ENCODE assay signal across 9 mouse cellular contexts in genomic region chr4:49321903-49322635, GRCm38 (mm10).
DNase-seq lines count a peak whose midpoint lies in the region; ATAC-seq and TF ChIP-seq lines count a peak whose summit lies in the region.
"Had no signal": no experiment of that assay in that cellular context is flagged by ENCODE, and none has a peak within 500 bp of the region (broad histone marks: within the 10 kb centered on the region; RNA-seq: fewer than 3 reads in every experiment).

No protein-coding gene starts in this region.

- H3K9me3 ChIP-seq in kidney, postnatal 0 days (replicated peaks; ENCODE audit: low read length), result no peaks in the 10 kb centered on the region
- no peaks in the 10 kb centered on the region for H3K9me3 ChIP-seq in ES-E14 (ENCODE audit: control insufficient read depth, insufficient read depth, low read depth, low read length)
- H3K9me3 ChIP-seq in hindbrain, postnatal 0 days (ENCODE audit: low read length), result no peaks in the 10 kb centered on the region
- H3K9me3 ChIP-seq: megakaryocyte, embryonic 14.5 days had no signal

- no peak overlapping the region for H3K27ac ChIP-seq in kidney, postnatal 0 days
- no peak overlapping the region for H3K27ac ChIP-seq in ES-E14 (ENCODE audit: insufficient read depth, low read depth, low read length, poor library complexity, severe bottlenecking)
- no peak overlapping the region for H3K27ac ChIP-seq in hindbrain, postnatal 0 days

- in situ Hi-C loops in ES-E14 (cut with MboI; ENCODE audit: low sequenced_read_pairs in 2 of 2, unreplicated experiment in 2 of 2), result loop anchor here in 1 of 2 experiments (10.0 kb wide), 1 partner anchor 547 kb away; no protein-coding TSS in a partner anchor

- no peak overlapping the region for H3K4me2 ChIP-seq in kidney, postnatal 0 days (ENCODE audit: low read length)
- H3K4me2 ChIP-seq in hindbrain, postnatal 0 days (ENCODE audit: low read depth, low read length), result no peak overlapping the region

- no peaks in the 10 kb centered on the region for H3K4me1 ChIP-seq in kidney, postnatal 0 days (replicated peaks; ENCODE audit: insufficient read depth, low read length)
- H3K4me1 ChIP-seq in ES-E14 (ENCODE audit: control insufficient read depth in 2 of 2, insufficient read depth in 2 of 2, low read length in 2 of 2, poor library complexity in 1 of 2), result no peaks in the 10 kb centered on the region
- H3K4me1 ChIP-seq in hindbrain, postnatal 0 days (ENCODE audit: insufficient read depth, low read length), result no peaks in the 10 kb centered on the region
- H3K4me1 ChIP-seq: megakaryocyte, embryonic 14.5 days had no signal

- no peaks in the 10 kb centered on the region for H3K27me3 ChIP-seq in kidney, postnatal 0 days (ENCODE audit: insufficient read depth, low read length)
- no peaks in the 10 kb centered on the region for H3K27me3 ChIP-seq in hindbrain, postnatal 0 days (ENCODE audit: insufficient read depth, low read length)
- H3K27me3 ChIP-seq: megakaryocyte, embryonic 14.5 days had no signal

- ATAC-seq in kidney, postnatal 0 days (replicated peaks; ENCODE audit: low FRiP score, low read depth), result 0 out of 2 replicates have a peak, but pooled peaks have one; percentile 54
- peak; percentile 78 for ATAC-seq in hindbrain, postnatal 0 days

- H3K9ac ChIP-seq in kidney, postnatal 0 days (ENCODE audit: low read depth, low read length), result no peak overlapping the region
- no peak overlapping the region for H3K9ac ChIP-seq in ES-E14 (ENCODE audit: insufficient read depth, low read depth, low read length, poor library complexity, severe bottlenecking)
- no peak overlapping the region for H3K9ac ChIP-seq in hindbrain, postnatal 0 days (replicated peaks; ENCODE audit: low read length)

- H3K4me3 ChIP-seq in kidney, postnatal 0 days (replicated peaks; ENCODE audit: low read depth, low read length), result no peak overlapping the region
- no peak overlapping the region for H3K4me3 ChIP-seq in ES-E14 (ENCODE audit: insufficient read depth in 1 of 2, low read depth in 1 of 2, low read length in 2 of 2, poor library complexity in 1 of 2, severe bottlenecking in 1 of 2)
- no peak overlapping the region for H3K4me3 ChIP-seq in hindbrain, postnatal 0 days (ENCODE audit: low read length)
- H3K4me3 ChIP-seq: megakaryocyte, embryonic 14.5 days had no signal

- WGBS in kidney, postnatal 0 days, result 56% methylated on average over 6 of the region's 6 CpGs
- 52% methylated on average over 6 of the region's 6 CpGs for WGBS in hindbrain, postnatal 0 days

- TF ChIP-seq CTCF in kidney, postnatal 0 days (IDR thresholded peaks at IDR 0.05; ENCODE audit: low read depth), result peak; percentile 88
- peak; percentile 86 for TF ChIP-seq CTCF in hindbrain, postnatal 0 days (IDR thresholded peaks at IDR 0.05; ENCODE audit: low read depth)

- peak; percentile 82 for DNase-seq in kidney, postnatal 0 days (ENCODE audit: low spot score)
- no peak for DNase-seq in kidney, adult 8-10 months
- DNase-seq in ES-E14 (ENCODE audit: low read depth, low spot score), result peak; percentile 9
- peak; percentile 15 for DNase-seq in c-Kit-positive CD71-positive TER-119-positive erythroid progenitor cells, embryonic 14.5 days (ENCODE audit: low spot score)
- DNase-seq in hindbrain, postnatal 0 days (ENCODE audit: low spot score), result peak; percentile 78
- DNase-seq in adrenal gland, adult 2 months, result no peak
- DNase-seq in testis, postnatal 14 days (ENCODE audit: low spot score), result no peak
- no peak for DNase-seq in gastrocnemius, adult 8-10 months (ENCODE audit: low spot score in 2 of 2)

- H3K36me3 ChIP-seq in kidney, postnatal 0 days (ENCODE audit: insufficient read depth, low read length), result no peaks in the 10 kb centered on the region
- no peaks in the 10 kb centered on the region for H3K36me3 ChIP-seq in ES-E14 (ENCODE audit: control insufficient read depth, insufficient read depth, low read length, poor library complexity, severe bottlenecking)
- no peaks in the 10 kb centered on the region for H3K36me3 ChIP-seq in hindbrain, postnatal 0 days (ENCODE audit: insufficient read depth, low read length)

TF ChIP-seq in ES-E14, 5 proteins besides CTCF, POLR2A, EP300 and RAD21:
- peak; percentile 92; the same call in 1 of the 2 replicates for TF ChIP-seq ZC3H11A (IDR thresholded peaks at IDR 0.05; ENCODE audit: borderline replicate concordance, low read depth, low read length)
- no peak for TF ChIP-seq CHD2 (IDR thresholded peaks at IDR 0.05; ENCODE audit: low read depth, low read length)

Comparison
In these comparisons a context has a peak if more than half of its experiments do, and no peak if none do; other contexts are left out.
1. DNase-seq: peak in kidney, postnatal 0 days (single experiment), ES-E14 (single experiment), c-Kit-positive CD71-positive TER-119-positive erythroid progenitor cells, embryonic 14.5 days (single experiment) and hindbrain, postnatal 0 days (single experiment); none in kidney, adult 8-10 months (0 of 2), adrenal gland, adult 2 months (single experiment), testis, postnatal 14 days (single experiment) and gastrocnemius, adult 8-10 months (0 of 2).